Mouse (Mus musculus) CD4-positive, CD25-positive, alpha-beta regulatory T cell, adult 2 months (primary cell): ENCODE measurements around the gene Zfp444.

ENCODE experiments used
- DNase-seq: peaks from one replicate; pipeline ENCODE4 v3.0.0-alpha.2; 2012; ENCODE audit warnings: low read depth, low spot score

The Zfp444 gene

GRCm38 (mm10) chr7:6172006-6172649, at the start of gene Zfp444:
Gene Zfp444, plus strand, starts transcription at chr7:6172226.
- peak; percentile 96 for DNase-seq

- peak; percentile 92 for DNase-seq
Observed at GRCm38 (mm10) chr7:6126690-6127448, 45.2 kb upstream of the Zfp444 start.

GRCm38 (mm10) chr7:6130346-6130745, 41.7 kb upstream of the Zfp444 start:
- DNase-seq: no peak

GRCm38 (mm10) chr7:6132646-6133045, 39.4 kb upstream of the Zfp444 start:
- no peak for DNase-seq

- DNase-seq: no peak
Observed at GRCm38 (mm10) chr7:6136497-6136896, 35.5 kb upstream of the Zfp444 start.

- DNase-seq: no peak
Observed at GRCm38 (mm10) chr7:6139295-6139694, 32.7 kb upstream of the Zfp444 start.

GRCm38 (mm10) chr7:6143991-6144531, 28.0 kb upstream of the Zfp444 start:
- DNase-seq: no peak

- no peak for DNase-seq
Observed at GRCm38 (mm10) chr7:6145423-6146188, 26.4 kb upstream of the Zfp444 start.

- DNase-seq: no peak
Observed at GRCm38 (mm10) chr7:6146194-6146981, 25.6 kb upstream of the Zfp444 start.

GRCm38 (mm10) chr7:6146982-6147325, 25.1 kb upstream of the Zfp444 start:
- no peak for DNase-seq

- no peak for DNase-seq
Observed at GRCm38 (mm10) chr7:6147688-6148087, 24.3 kb upstream of the Zfp444 start.

- no peak for DNase-seq
Observed at GRCm38 (mm10) chr7:6151266-6151665, 20.8 kb upstream of the Zfp444 start.

- no peak for DNase-seq
Observed at GRCm38 (mm10) chr7:6152036-6152435, 20.0 kb upstream of the Zfp444 start.

GRCm38 (mm10) chr7:6153131-6153530, 18.9 kb upstream of the Zfp444 start:
- DNase-seq: no peak

- DNase-seq: no peak
Observed at GRCm38 (mm10) chr7:6154164-6154563, 17.9 kb upstream of the Zfp444 start.

GRCm38 (mm10) chr7:6155031-6155872, 16.8 kb upstream of the Zfp444 start:
- DNase-seq: peak; percentile 93

GRCm38 (mm10) chr7:6155901-6156411, 16.1 kb upstream of the Zfp444 start, which contains the start of gene Zfp787:
Gene Zfp787, minus strand, starts transcription at chr7:6155997.
- peak; percentile 96 for DNase-seq

GRCm38 (mm10) chr7:6156901-6157472, 15.0 kb upstream of the Zfp444 start:
- DNase-seq: no peak

- no peak for DNase-seq
Observed at GRCm38 (mm10) chr7:6157479-6157878, 14.5 kb upstream of the Zfp444 start.

GRCm38 (mm10) chr7:6159604-6160003, 12.4 kb upstream of the Zfp444 start:
- no peak for DNase-seq
